Mouse (Mus musculus): Measurements from ENCODE around the gene Cyp2e1. TPM values are rescaled to one million over a fixed set of nuclear protein-coding genes. Genes with fewer than 3 reads are reported as not detected.

Gene Cyp2e1
- polyA plus RNA-seq, 1 experiment from 2014 or later = not detected

DNA sequence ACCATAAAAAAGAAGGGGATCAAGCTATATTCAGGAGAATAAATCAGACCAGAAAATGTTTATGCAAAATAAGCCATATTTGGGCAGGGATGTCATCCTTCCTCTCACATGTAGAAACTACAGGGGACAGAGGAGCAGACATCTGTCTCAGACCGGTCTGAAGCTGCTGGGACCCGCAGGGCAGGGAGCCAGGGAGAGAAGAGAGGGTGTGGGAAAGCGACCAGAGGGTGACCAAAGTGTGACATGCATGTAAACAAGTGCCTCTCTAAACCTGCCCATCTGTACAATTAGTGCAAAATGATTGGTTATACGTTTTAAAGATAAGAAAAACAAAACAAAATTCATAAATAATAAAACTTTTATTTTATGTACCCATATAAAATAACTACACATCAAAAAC is 56.6 kb downstream of the Cyp2e1 start:
- no peaks in the 10 kb centered on the region for H3K9me3 ChIP-seq
- 71% methylated on average over 4 of the region's 4 CpGs for WGBS
- H3K4me1 ChIP-seq = peaks cover 8% of the 10 kb centered on the region; the same call in 1 of the 2 replicates
- no peak overlapping the region for H3K9ac ChIP-seq
- no peaks in the 10 kb centered on the region for H3K27me3 ChIP-seq
- H3K27ac ChIP-seq = no peak overlapping the region
- H3K4me2 ChIP-seq = no peak overlapping the region
- H3K4me3 ChIP-seq = no peak overlapping the region
- H3K36me3 ChIP-seq = no peaks in the 10 kb centered on the region
- ATAC-seq (ENCODE audit: insufficient number of reproducible peaks, low FRiP score, low TSS enrichment, low read depth) = no peak

DNA sequence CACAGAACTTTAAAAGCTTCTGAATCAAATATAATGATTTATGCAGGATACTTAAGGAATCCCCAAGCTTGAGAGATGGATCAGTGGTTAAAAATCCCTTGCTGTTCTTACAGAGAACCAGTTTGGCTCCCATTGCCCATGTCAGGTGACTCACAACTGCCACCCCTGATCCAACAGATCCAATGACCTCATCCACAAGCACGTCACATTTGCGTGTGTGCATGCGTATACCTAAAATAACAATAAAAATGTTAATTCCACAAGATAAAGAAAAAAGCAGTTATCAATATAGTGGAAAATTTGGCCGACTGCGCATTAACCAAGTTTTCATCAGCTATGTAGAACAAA is 57.7 kb downstream of the Cyp2e1 start:
- Histone ChIP-seq H3K4me1 (peaks cover 8% of the 10 kb centered on the region; the same call in 1 of the 2 replicates), H3K27me3 (no peaks in the 10 kb centered on the region), H3K4me2 (peak overlapping the region; percentile 72), H3K9me3 (no peaks in the 10 kb centered on the region), H3K9ac (no peak overlapping the region; the same call in 1 of the 2 replicates), H3K4me3 (peak overlapping the region; percentile 44), H3K36me3 (no peaks in the 10 kb centered on the region), H3K27ac (no peak overlapping the region)
- 45% methylated on average over 5 of the region's 5 CpGs for WGBS
- ATAC-seq (ENCODE audit: insufficient number of reproducible peaks, low FRiP score, low TSS enrichment, low read depth) = no peak

DNA sequence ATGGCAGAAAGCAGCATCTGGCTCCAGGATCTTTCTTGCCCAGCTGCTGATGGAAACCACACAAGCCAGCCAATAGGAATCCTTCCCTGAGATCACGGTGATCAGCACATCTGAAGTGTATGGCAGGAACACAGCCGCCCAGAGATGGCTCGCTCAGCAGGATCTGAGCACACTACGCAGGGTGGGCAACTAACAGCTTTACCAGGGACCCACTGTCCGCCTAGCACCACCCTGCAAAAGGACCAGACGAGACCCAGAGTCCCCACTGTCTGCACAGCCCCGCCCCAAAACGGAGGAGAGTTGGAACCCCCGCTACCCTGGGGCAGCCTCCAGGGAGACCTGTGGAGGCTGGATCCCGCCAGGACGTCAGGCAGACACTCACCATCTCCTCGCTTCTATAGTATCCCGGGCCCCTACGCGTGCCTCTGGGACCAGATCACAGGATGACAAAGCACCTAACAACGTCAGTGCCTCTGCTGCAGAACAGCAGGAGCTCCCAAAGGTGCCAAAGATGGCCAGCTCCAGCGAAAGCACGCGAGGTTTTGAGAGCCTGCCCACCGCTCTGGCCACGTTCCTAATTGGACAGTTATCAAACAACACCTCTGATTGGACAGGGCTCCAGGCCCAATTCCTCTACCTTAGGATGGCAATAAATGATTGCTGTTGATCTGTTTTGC is 58.3 kb downstream of the Cyp2e1 start, which contains the start of gene Zfp941:
Gene Zfp941, minus strand, starts transcription at position 526 of the 677 bp plus-strand sequence.
- WGBS = under 1% methylated on average over 21 of the region's 21 CpGs
- 0 out of 2 replicates have a peak, but pooled peaks have one; percentile 44 for ATAC-seq (ENCODE audit: insufficient number of reproducible peaks, low FRiP score, low TSS enrichment, low read depth)
- Histone ChIP-seq H3K9ac (peak within 1 kb of the TSS; percentile 35; the same call in 1 of the 2 replicates), H3K27ac (no peak within 1 kb of the TSS), H3K9me3 (no peaks in the 10 kb centered on the region), H3K4me3 (peak within 1 kb of the TSS; percentile 44), H3K36me3 (no peaks in the 10 kb centered on the region), H3K4me1 (peaks cover 8% of the 10 kb centered on the region; the same call in 1 of the 2 replicates), H3K4me2 (peak within 1 kb of the TSS; percentile 72), H3K27me3 (no peaks in the 10 kb centered on the region)

DNA sequence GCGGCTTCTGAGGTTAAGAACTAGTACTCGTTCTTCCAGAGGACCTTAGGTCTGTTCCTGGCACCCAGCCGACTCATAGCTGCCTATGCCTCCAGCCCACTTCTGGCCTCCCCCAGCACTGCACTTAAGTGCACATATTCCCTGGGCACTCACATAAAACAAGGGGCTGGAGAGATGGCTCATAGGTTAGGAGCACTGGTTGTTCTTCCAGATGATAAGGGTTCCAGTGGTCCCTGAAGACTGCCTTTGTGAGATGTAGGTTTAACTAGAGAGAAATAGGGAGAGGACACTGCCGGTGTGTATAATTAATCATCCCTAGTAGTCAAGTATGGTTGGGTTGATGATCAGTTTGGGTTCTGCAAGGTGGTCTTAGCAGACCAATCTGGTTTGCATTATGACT is 59.2 kb downstream of the Cyp2e1 start:
- Histone ChIP-seq H3K9ac (no peak overlapping the region), H3K9me3 (no peaks in the 10 kb centered on the region), H3K4me3 (no peak overlapping the region), H3K27me3 (no peaks in the 10 kb centered on the region), H3K36me3 (no peaks in the 10 kb centered on the region), H3K4me1 (peaks cover 8% of the 10 kb centered on the region; the same call in 1 of the 2 replicates), H3K4me2 (no peak overlapping the region), H3K27ac (no peak overlapping the region)
- WGBS = 86% methylated on average over 4 of the region's 4 CpGs
- no peak for ATAC-seq (ENCODE audit: insufficient number of reproducible peaks, low FRiP score, low TSS enrichment, low read depth)

Other genes with a start within 250 kb of the Cyp2e1 start
- not detected in 2 replicates for gene Olfr538, start 195.9 kb upstream of the Cyp2e1 start, polyA plus RNA-seq (2015; fragmentation: Nextera tagmentation; extraction: Ambion mirVana)
- not detected in 2 replicates for gene Olfr46, start 162.5 kb upstream of the Cyp2e1 start, polyA plus RNA-seq (2015; fragmentation: Nextera tagmentation; extraction: Ambion mirVana)
- gene Olfr61, start 134.8 kb upstream of the Cyp2e1 start, polyA plus RNA-seq (2015; fragmentation: Nextera tagmentation; extraction: Ambion mirVana) = not detected in 2 replicates
- not detected in 2 replicates for gene Olfr53, start 117.3 kb upstream of the Cyp2e1 start, polyA plus RNA-seq (2015; fragmentation: Nextera tagmentation; extraction: Ambion mirVana)
- gene Olfr539, start 103.8 kb upstream of the Cyp2e1 start, polyA plus RNA-seq (2015; fragmentation: Nextera tagmentation; extraction: Ambion mirVana) = 0.03 TPM in 1 of 2 replicates, not detected in the other
- not detected in 2 replicates for gene Olfr45, start 81.8 kb upstream of the Cyp2e1 start, polyA plus RNA-seq (2015; fragmentation: Nextera tagmentation; extraction: Ambion mirVana)
- gene Olfr541, start 66.5 kb upstream of the Cyp2e1 start, polyA plus RNA-seq (2015; fragmentation: Nextera tagmentation; extraction: Ambion mirVana) = not detected in 2 replicates
- 0.11 and 0.13 TPM in 2 replicates for gene Syce1, start 24.1 kb downstream of the Cyp2e1 start, polyA plus RNA-seq (2015; fragmentation: Nextera tagmentation; extraction: Ambion mirVana)
- gene Zfp941, start 58.4 kb downstream of the Cyp2e1 start, polyA plus RNA-seq (2015; fragmentation: Nextera tagmentation; extraction: Ambion mirVana) = 0.67 and 1.00 TPM in 2 replicates
- gene Urah, start 71.3 kb downstream of the Cyp2e1 start, polyA plus RNA-seq (2015; fragmentation: Nextera tagmentation; extraction: Ambion mirVana) = 38.4 and 59.3 TPM in 2 replicates
- gene Scgb1c1, start 81.8 kb downstream of the Cyp2e1 start, polyA plus RNA-seq (2015; fragmentation: Nextera tagmentation; extraction: Ambion mirVana) = not detected in 2 replicates
- gene Odf3, start 84.1 kb downstream of the Cyp2e1 start, polyA plus RNA-seq (2015; fragmentation: Nextera tagmentation; extraction: Ambion mirVana) = not detected in 2 replicates
- not detected in 2 replicates for gene Gm45785, start 92.6 kb downstream of the Cyp2e1 start, polyA plus RNA-seq (2015; fragmentation: Nextera tagmentation; extraction: Ambion mirVana)
- 85.7 and 90.6 TPM in 2 replicates for gene Ric8a, start 93.2 kb downstream of the Cyp2e1 start, polyA plus RNA-seq (2015; fragmentation: Nextera tagmentation; extraction: Ambion mirVana)
- gene Bet1l, start 93.8 kb downstream of the Cyp2e1 start, polyA plus RNA-seq (2015; fragmentation: Nextera tagmentation; extraction: Ambion mirVana) = 70.7 and 71.6 TPM in 2 replicates
- 201 and 214 TPM in 2 replicates for gene Psmd13, start 118.2 kb downstream of the Cyp2e1 start, polyA plus RNA-seq (2015; fragmentation: Nextera tagmentation; extraction: Ambion mirVana)
- 22.7 and 25.6 TPM in 2 replicates for gene Sirt3, start 118.6 kb downstream of the Cyp2e1 start, polyA plus RNA-seq (2015; fragmentation: Nextera tagmentation; extraction: Ambion mirVana)
- 19.6 and 58.3 TPM in 2 replicates for gene Cox8b, start 136.7 kb downstream of the Cyp2e1 start, polyA plus RNA-seq (2015; fragmentation: Nextera tagmentation; extraction: Ambion mirVana)
- 0.28 and 0.45 TPM in 2 replicates for gene Nlrp6, start 157.2 kb downstream of the Cyp2e1 start, polyA plus RNA-seq (2015; fragmentation: Nextera tagmentation; extraction: Ambion mirVana)
- 23.1 and 24.9 TPM in 2 replicates for gene Pgghg, start 177.7 kb downstream of the Cyp2e1 start, polyA plus RNA-seq (2015; fragmentation: Nextera tagmentation; extraction: Ambion mirVana)
- 46.1 and 62.9 TPM in 2 replicates for gene Ifitm5, start 186.6 kb downstream of the Cyp2e1 start, polyA plus RNA-seq (2015; fragmentation: Nextera tagmentation; extraction: Ambion mirVana)
- gene Gm45717, start 192.2 kb downstream of the Cyp2e1 start, polyA plus RNA-seq (2015; fragmentation: Nextera tagmentation; extraction: Ambion mirVana) = 0.47 TPM in 1 of 2 replicates, not detected in the other
- 1,488 and 1,547 TPM in 2 replicates for gene Ifitm2, start 192.2 kb downstream of the Cyp2e1 start, polyA plus RNA-seq (2015; fragmentation: Nextera tagmentation; extraction: Ambion mirVana)
- 71.7 and 74.6 TPM in 2 replicates for gene Ifitm1, start 203.5 kb downstream of the Cyp2e1 start, polyA plus RNA-seq (2015; fragmentation: Nextera tagmentation; extraction: Ambion mirVana)
- 217 and 218 TPM in 2 replicates for gene Ifitm3, start 247.0 kb downstream of the Cyp2e1 start, polyA plus RNA-seq (2015; fragmentation: Nextera tagmentation; extraction: Ambion mirVana)

Data from limb, embryonic 15.5 days (tissue).